Comparison of ENCODE assay signal across 13 mouse cellular contexts in the genomic region with DNA sequence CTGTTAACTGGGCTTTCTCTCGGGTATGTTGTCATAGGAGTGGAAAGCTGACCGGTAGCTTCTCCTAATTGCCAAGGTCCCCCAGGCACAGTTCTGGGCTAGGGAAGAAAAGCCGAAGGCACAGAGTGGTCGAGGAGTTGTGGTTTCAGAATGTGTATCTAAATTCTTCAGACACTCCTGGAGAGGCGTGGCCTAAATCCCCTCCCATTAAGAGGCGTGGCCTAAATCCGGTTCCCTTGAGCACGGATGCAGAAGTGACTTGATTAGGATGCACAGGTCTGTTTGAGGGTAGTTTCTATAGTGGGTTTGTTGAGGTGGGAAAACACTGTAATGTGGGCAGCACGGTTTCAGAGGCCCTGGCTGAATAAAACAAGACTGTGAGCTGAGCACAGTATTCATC.
DNase-seq lines count a peak whose midpoint lies in the region; ATAC-seq lines count a peak whose summit lies in the region.
"Had no signal": no experiment of that assay in that cellular context is flagged by ENCODE, and none has a peak within 500 bp of the region (broad histone marks: within the 10 kb centered on the region; RNA-seq: fewer than 3 reads in every experiment).

No protein-coding gene starts in this region.

- 67% methylated on average over 9 of the region's 9 CpGs for WGBS in forebrain, embryonic 11.5 days

- ATAC-seq in forebrain, embryonic 11.5 days (replicated peaks; ENCODE audit: low FRiP score), result no peak
- ATAC-seq: hindbrain, embryonic 16.5 days had no signal

- no peak overlapping the region for H3K27ac ChIP-seq in forebrain, embryonic 11.5 days (ENCODE audit: low read depth, low read length)
- H3K27ac ChIP-seq: kidney, postnatal 0 days; liver, embryonic 14.5 days had no signal

- H3K27me3 ChIP-seq in splenic B cell, adult 2 months (ENCODE audit: control insufficient read depth, insufficient read depth, low read length, poor library complexity, severe bottlenecking), result no peaks in the 10 kb centered on the region
- no peaks in the 10 kb centered on the region for H3K27me3 ChIP-seq in forebrain, embryonic 11.5 days (ENCODE audit: control insufficient read depth, insufficient read depth, low read length)

- no peaks in the 10 kb centered on the region for H3K9me3 ChIP-seq in forebrain, embryonic 11.5 days (ENCODE audit: control insufficient read depth, low read length)

- H3K4me2 ChIP-seq in forebrain, embryonic 11.5 days (ENCODE audit: low read depth, low read length, severe bottlenecking), result no peak overlapping the region

- H3K9ac ChIP-seq in forebrain, embryonic 11.5 days (ENCODE audit: low read length), result no peak overlapping the region
- H3K9ac ChIP-seq: liver, embryonic 14.5 days had no signal

- no peaks in the 10 kb centered on the region for H3K4me1 ChIP-seq in forebrain, embryonic 11.5 days (replicated peaks; ENCODE audit: control insufficient read depth, insufficient read depth, low read length)

- no peaks in the 10 kb centered on the region for H3K36me3 ChIP-seq in splenic B cell, adult 2 months (ENCODE audit: control insufficient read depth, insufficient read depth, low read length, poor library complexity, severe bottlenecking)
- no peaks in the 10 kb centered on the region for H3K36me3 ChIP-seq in forebrain, embryonic 11.5 days (ENCODE audit: control insufficient read depth, insufficient read depth, low read length)

- no peak overlapping the region for H3K4me3 ChIP-seq in forebrain, embryonic 11.5 days (ENCODE audit: low read depth, low read length)

- DNase-seq in cerebellum, adult 18-20 months, result peak; percentile 8 to 13
- no peak for DNase-seq in cerebellum, postnatal 4 days (ENCODE audit: low spot score in 2 of 2)
- DNase-seq in spleen, adult 18-20 months, result peak; percentile 26 to 54
- DNase-seq in spleen, adult 12 weeks (ENCODE audit: low spot score), result no peak
- DNase-seq in c-Kit-positive CD71-positive TER-119-positive erythroid progenitor cells, embryonic 14.5 days (ENCODE audit: low spot score), result peak; percentile 6
- peak; percentile 74 for DNase-seq in splenic B cell, adult 2 months (ENCODE audit: low read depth, low spot score)
- no peak for DNase-seq in forebrain, embryonic 11.5 days (ENCODE audit: low spot score)
- DNase-seq in adipocyte (ENCODE audit: low spot score), result no peak
- DNase-seq: gastrocnemius, postnatal 25 days; midbrain, embryonic 14.5 days had no signal

Comparison
In these comparisons a context has a peak if more than half of its experiments do, and no peak if none do; other contexts are left out.
1. DNase-seq: peak in cerebellum, adult 18-20 months (2 of 2), spleen, adult 18-20 months (2 of 2), c-Kit-positive CD71-positive TER-119-positive erythroid progenitor cells, embryonic 14.5 days (single experiment) and splenic B cell, adult 2 months (single experiment); none in cerebellum, postnatal 4 days (0 of 2), spleen, adult 12 weeks (single experiment), forebrain, embryonic 11.5 days (single experiment) and adipocyte (single experiment).